Mouse (Mus musculus): ENCODE measurements around the gene 6430548M08Rik.

Gene 6430548M08Rik

GRCm38 (mm10) chr8:120103916-120104315, 10.0 kb upstream of the 6430548M08Rik start:
- intact Hi-C loops (cut with DNase I) = no loop called here

GRCm38 (mm10) chr8:120104721-120105272, 9.2 kb upstream of the 6430548M08Rik start:
- intact Hi-C loops (cut with DNase I) = no loop called here

GRCm38 (mm10) chr8:120109149-120109548, 4.8 kb upstream of the 6430548M08Rik start:
- intact Hi-C loops (cut with DNase I) = no loop called here

- intact Hi-C loops (cut with DNase I) = no loop called here
Observed at GRCm38 (mm10) chr8:120110966-120111365, 3.0 kb upstream of the 6430548M08Rik start.

GRCm38 (mm10) chr8:120111382-120111781, 2.6 kb upstream of the 6430548M08Rik start:
- intact Hi-C loops (cut with DNase I) = no loop called here

- intact Hi-C loops (cut with DNase I) = no loop called here
Observed at GRCm38 (mm10) chr8:120112535-120112934, 1.4 kb upstream of the 6430548M08Rik start.

- intact Hi-C loops (cut with DNase I) = no loop called here
Observed at GRCm38 (mm10) chr8:120113306-120113705, 646 bp upstream of the 6430548M08Rik start.

GRCm38 (mm10) chr8:120114315-120114841, 426 bp downstream of the 6430548M08Rik start:
- intact Hi-C loops (cut with DNase I) = no loop called here

GRCm38 (mm10) chr8:120116600-120116999, 2.6 kb downstream of the 6430548M08Rik start:
- intact Hi-C loops (cut with DNase I) = loop anchor here (5.0 kb wide), 1 partner anchor 36 kb away; no protein-coding TSS in a partner anchor

- intact Hi-C loops (cut with DNase I) = loop anchor here (5.0 kb wide), 1 partner anchor 34 kb away; no protein-coding TSS in a partner anchor
Observed at GRCm38 (mm10) chr8:120118162-120118561, 4.2 kb downstream of the 6430548M08Rik start.

GRCm38 (mm10) chr8:120118847-120119246, 4.9 kb downstream of the 6430548M08Rik start:
- intact Hi-C loops (cut with DNase I) = loop anchor here (5.0 kb wide), 1 partner anchor 33 kb away; no protein-coding TSS in a partner anchor

GRCm38 (mm10) chr8:120119429-120119828, 5.5 kb downstream of the 6430548M08Rik start:
- intact Hi-C loops (cut with DNase I) = loop anchor here (5.0 kb wide), 1 partner anchor 33 kb away; no protein-coding TSS in a partner anchor

GRCm38 (mm10) chr8:120119931-120120330, 6.0 kb downstream of the 6430548M08Rik start:
- intact Hi-C loops (cut with DNase I) = loop anchor here (5.0 kb wide), 1 partner anchor 32 kb away; no protein-coding TSS in a partner anchor

- intact Hi-C loops (cut with DNase I) = no loop called here
Observed at GRCm38 (mm10) chr8:120120951-120121350, 7.0 kb downstream of the 6430548M08Rik start.

- intact Hi-C loops (cut with DNase I) = no loop called here
Observed at GRCm38 (mm10) chr8:120124261-120124660, 10.3 kb downstream of the 6430548M08Rik start.

- intact Hi-C loops (cut with DNase I) = no loop called here
Observed at GRCm38 (mm10) chr8:120124836-120125389, 11.0 kb downstream of the 6430548M08Rik start.

GRCm38 (mm10) chr8:120126357-120127161, 12.6 kb downstream of the 6430548M08Rik start:
- intact Hi-C loops (cut with DNase I) = no loop called here

GRCm38 (mm10) chr8:120129547-120129946, 15.6 kb downstream of the 6430548M08Rik start:
- intact Hi-C loops (cut with DNase I) = no loop called here

- intact Hi-C loops (cut with DNase I) = no loop called here
Observed at GRCm38 (mm10) chr8:120131158-120131557, 17.2 kb downstream of the 6430548M08Rik start.

GRCm38 (mm10) chr8:120133169-120133568, 19.2 kb downstream of the 6430548M08Rik start:
- intact Hi-C loops (cut with DNase I) = no loop called here

GRCm38 (mm10) chr8:120135687-120136086, 21.7 kb downstream of the 6430548M08Rik start:
- intact Hi-C loops (cut with DNase I) = no loop called here

GRCm38 (mm10) chr8:120136618-120137017, 22.7 kb downstream of the 6430548M08Rik start:
- intact Hi-C loops (cut with DNase I) = no loop called here

All from adrenal gland (tissue).